Mouse (Mus musculus): ENCODE data around the gene Nmral1. TPM values are rescaled to one million over a fixed set of nuclear protein-coding genes. Genes with fewer than 3 reads are reported as not detected.
"Not testable (repeated sequence)": the region's sequence is repeated elsewhere in the genome, so short reads cannot be mapped to it uniquely, and the experiment has no call there.

The Nmral1 gene
- total RNA-seq (2014; fragmentation: Nextera tagmentation) (32.9 and 33.3 TPM in 2 replicates), total RNA-seq (2017) (33.8 and 34.8 TPM in 2 replicates), polyA plus RNA-seq (2012) (7.3 and 13.0 TPM in 2 replicates)

DNA sequence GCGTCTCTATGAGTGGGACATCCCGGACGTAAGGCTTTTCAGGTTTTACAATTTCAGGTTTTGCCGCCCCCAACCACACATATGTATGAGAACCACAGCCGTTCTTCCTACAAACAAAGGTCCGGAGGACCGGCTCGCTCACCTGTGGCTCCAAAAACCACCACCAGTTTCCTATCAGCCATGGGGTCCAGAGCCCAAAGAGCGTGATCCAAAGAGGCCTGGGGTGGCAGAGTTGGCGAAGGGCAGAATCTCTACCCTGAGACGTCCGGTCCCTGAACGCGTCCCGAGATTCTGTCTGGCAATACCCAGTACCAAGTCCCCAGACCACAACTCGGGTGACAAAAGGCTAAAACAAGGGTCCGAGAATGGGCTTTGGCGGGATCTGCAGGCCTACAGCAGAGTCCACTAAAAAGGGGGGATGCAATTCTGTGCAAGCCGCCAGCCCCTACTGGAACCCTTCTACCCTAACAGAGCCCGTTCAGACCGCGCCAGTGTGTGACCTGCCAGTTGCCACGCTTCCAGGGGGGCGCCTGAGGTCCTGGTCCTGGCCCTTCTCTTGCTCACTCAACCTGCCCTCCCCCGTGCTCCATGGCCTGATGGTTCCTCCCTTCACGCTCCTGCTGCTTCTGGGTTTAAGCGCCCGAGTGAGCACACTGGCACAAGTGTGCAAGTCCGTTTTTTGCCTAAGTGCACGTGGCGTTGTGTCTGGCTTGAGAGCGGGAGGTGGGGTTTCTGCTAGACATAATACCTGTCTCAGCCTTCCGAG is at the start of gene Nmral1:
TSS of gene Nmral1 (minus strand) at position 604 of the 766 bp plus-strand sequence.
- peak; percentile 78 for DNase-seq (ENCODE audit: low spot score)

DNA sequence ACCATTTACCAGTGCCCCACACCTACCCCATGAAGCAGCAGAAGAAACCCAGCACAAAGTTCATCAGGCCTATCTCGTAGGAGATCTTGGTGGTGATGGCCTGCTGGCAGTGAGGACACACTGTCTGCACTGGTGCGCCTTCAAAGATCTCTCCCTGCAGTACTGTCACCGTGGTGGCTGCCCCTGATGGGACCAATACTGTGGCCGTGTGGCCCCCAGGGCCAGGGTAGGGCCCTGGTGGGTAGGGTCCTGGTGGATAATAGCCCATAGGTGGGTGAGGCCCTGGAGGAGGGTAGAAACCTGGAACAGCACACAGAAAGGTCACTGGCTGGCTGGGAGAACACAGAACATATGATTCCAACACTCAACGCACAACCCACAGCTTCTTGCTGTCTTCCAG is 49.6 kb upstream of the Nmral1 start:
- DNase-seq (ENCODE audit: low spot score) (no peak), ATAC-seq (ENCODE audit: extremely low read depth, insufficient number of reproducible peaks, low FRiP score, poor library complexity, severe bottlenecking) (no peak)
- no peak overlapping the region for H3K4me3 ChIP-seq (ENCODE audit: low read depth, low read length)
- TF ChIP-seq GATA1 (IDR thresholded peaks at IDR 0.05; ENCODE audit: borderline replicate concordance, low read length) (no peak), TAL1 (conservative IDR thresholded peaks at IDR 0.05; ENCODE audit: low read depth, low read length) (no peak), POLR2AphosphoS5 (IDR thresholded peaks at IDR 0.05; ENCODE audit: insufficient replicate concordance, low read depth, low read length) (no peak)
- H3K36me3 ChIP-seq (replicated peaks), result peaks cover 80% of the 10 kb centered on the region
- H3K4me1 ChIP-seq (ENCODE audit: insufficient read depth, low read depth, low read length), result peaks cover 6% of the 10 kb centered on the region; the same call in 1 of the 2 replicates
- H3K27me3 ChIP-seq (ENCODE audit: insufficient read depth, low read length), result no peaks in the 10 kb centered on the region
- H3K9me3 ChIP-seq (replicated peaks), result no peaks in the 10 kb centered on the region

More for the DNA sequence above, at the start of gene Nmral1:
- peaks cover 35% of the 10 kb centered on the region for H3K4me1 ChIP-seq (ENCODE audit: insufficient read depth, low read depth, low read length)
- H3K27me3 ChIP-seq (ENCODE audit: insufficient read depth, low read length), result no peaks in the 10 kb centered on the region
- peak within 1 kb of the TSS; percentile 74 for H3K4me3 ChIP-seq (ENCODE audit: low read depth, low read length)
- ATAC-seq (ENCODE audit: extremely low read depth, insufficient number of reproducible peaks, low FRiP score, poor library complexity, severe bottlenecking), result peak; percentile 93
- no peak; the same call in 1 of the 2 replicates for TF ChIP-seq POLR2AphosphoS5 (IDR thresholded peaks at IDR 0.05; ENCODE audit: insufficient replicate concordance, low read depth, low read length)
- no peak for TF ChIP-seq CTCF (IDR thresholded peaks at IDR 0.05; ENCODE audit: low read depth, low read length)
- no peak for TF ChIP-seq GATA1 (IDR thresholded peaks at IDR 0.05; ENCODE audit: borderline replicate concordance, low read length)
- no peak for TF ChIP-seq TAL1 (conservative IDR thresholded peaks at IDR 0.05; ENCODE audit: low read depth, low read length)
- TF ChIP-seq GATA2 (IDR thresholded peaks at IDR 0.05; ENCODE audit: borderline replicate concordance, low read depth, low read length), result no peak
- peaks cover 30% of the 10 kb centered on the region for H3K36me3 ChIP-seq (replicated peaks)
- H3K9me3 ChIP-seq (replicated peaks), result no peaks in the 10 kb centered on the region

DNA sequence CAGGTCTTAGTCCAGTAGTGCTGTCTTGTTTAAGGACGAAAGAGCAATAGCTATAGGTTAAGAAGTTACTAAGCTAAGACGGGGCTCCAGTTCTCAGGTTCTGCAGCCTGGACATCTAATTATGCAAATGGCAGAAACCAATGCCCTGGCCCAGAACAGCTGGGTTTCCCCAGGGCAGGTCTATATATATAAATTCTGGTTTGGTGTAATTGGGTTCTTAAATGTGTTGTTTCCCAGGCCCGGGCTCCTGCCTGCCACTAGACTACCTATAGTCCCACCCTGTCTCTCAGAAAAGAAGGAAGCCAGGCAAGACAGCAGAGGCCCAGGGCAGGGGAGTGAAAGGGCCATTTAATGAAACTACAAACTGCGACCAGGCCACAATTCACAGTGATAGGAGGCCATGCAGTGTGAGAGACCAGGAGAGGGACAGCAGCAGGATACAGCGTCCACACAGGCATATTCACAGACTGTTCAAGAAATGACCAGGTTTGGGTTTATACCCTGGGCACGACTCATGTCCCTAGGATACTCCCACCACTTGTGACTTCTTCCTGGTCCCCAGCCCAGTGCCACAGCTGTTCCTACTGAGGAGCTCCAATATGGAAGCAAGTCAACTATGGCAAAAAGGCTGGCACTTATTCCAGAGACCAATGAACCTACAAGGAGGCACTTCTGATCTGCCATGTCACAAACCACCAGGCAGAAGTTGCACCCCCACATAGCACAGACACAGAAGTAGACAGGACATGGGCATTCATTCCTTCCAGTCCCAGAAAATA is 48.0 kb upstream of the Nmral1 start:
- Histone ChIP-seq H3K4me3 (ENCODE audit: low read depth, low read length) (no peak overlapping the region), H3K4me1 (ENCODE audit: insufficient read depth, low read depth, low read length) (no peaks in the 10 kb centered on the region), H3K36me3 (replicated peaks) (peaks cover 88% of the 10 kb centered on the region), H3K27me3 (ENCODE audit: insufficient read depth, low read length) (no peaks in the 10 kb centered on the region), H3K9me3 (replicated peaks) (no peaks in the 10 kb centered on the region)
- TF ChIP-seq GATA2 (IDR thresholded peaks at IDR 0.05; ENCODE audit: borderline replicate concordance, low read depth, low read length) (no peak), TAL1 (conservative IDR thresholded peaks at IDR 0.05; ENCODE audit: low read depth, low read length) (no peak), CTCF (IDR thresholded peaks at IDR 0.05; ENCODE audit: low read depth, low read length) (no peak), GATA1 (IDR thresholded peaks at IDR 0.05; ENCODE audit: borderline replicate concordance, low read length) (no peak), POLR2AphosphoS5 (IDR thresholded peaks at IDR 0.05; ENCODE audit: insufficient replicate concordance, low read depth, low read length) (no peak)
- no peak for ATAC-seq (ENCODE audit: extremely low read depth, insufficient number of reproducible peaks, low FRiP score, poor library complexity, severe bottlenecking)
- DNase-seq (ENCODE audit: low spot score), result no peak

DNA sequence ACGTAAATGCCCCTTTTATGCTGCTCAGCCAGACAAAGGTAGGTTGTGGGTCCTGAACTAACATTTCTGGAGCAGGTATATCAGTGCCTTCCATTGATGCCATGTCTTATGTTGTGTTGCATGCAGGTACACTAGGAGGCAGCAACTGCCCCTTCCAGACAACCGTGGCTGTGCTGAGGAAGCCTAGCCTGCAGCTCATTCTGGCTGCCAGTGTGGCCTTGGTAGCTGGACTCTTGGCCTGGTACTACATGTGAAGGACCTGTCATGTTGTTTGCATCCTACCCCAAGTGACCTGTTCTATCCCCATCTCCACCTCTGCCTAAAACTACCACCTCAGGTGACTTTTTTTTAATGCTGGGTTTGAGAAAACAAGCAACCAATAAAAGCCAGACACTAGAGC is 46.7 kb upstream of the Nmral1 start:
- H3K4me1 ChIP-seq (ENCODE audit: insufficient read depth, low read depth, low read length), result no peaks in the 10 kb centered on the region
- DNase-seq (ENCODE audit: low spot score) (no peak), ATAC-seq (ENCODE audit: extremely low read depth, insufficient number of reproducible peaks, low FRiP score, poor library complexity, severe bottlenecking) (no peak)
- H3K36me3 ChIP-seq (replicated peaks), result peaks cover 83% of the 10 kb centered on the region
- no peak overlapping the region for H3K4me3 ChIP-seq (ENCODE audit: low read depth, low read length)
- TF ChIP-seq POLR2AphosphoS5 (IDR thresholded peaks at IDR 0.05; ENCODE audit: insufficient replicate concordance, low read depth, low read length) (no peak), GATA1 (IDR thresholded peaks at IDR 0.05; ENCODE audit: borderline replicate concordance, low read length) (no peak), CTCF (IDR thresholded peaks at IDR 0.05; ENCODE audit: low read depth, low read length) (no peak), GATA2 (IDR thresholded peaks at IDR 0.05; ENCODE audit: borderline replicate concordance, low read depth, low read length) (no peak), TAL1 (conservative IDR thresholded peaks at IDR 0.05; ENCODE audit: low read depth, low read length) (no peak)
- H3K27me3 ChIP-seq (ENCODE audit: insufficient read depth, low read length), result no peaks in the 10 kb centered on the region
- no peaks in the 10 kb centered on the region for H3K9me3 ChIP-seq (replicated peaks)

DNA sequence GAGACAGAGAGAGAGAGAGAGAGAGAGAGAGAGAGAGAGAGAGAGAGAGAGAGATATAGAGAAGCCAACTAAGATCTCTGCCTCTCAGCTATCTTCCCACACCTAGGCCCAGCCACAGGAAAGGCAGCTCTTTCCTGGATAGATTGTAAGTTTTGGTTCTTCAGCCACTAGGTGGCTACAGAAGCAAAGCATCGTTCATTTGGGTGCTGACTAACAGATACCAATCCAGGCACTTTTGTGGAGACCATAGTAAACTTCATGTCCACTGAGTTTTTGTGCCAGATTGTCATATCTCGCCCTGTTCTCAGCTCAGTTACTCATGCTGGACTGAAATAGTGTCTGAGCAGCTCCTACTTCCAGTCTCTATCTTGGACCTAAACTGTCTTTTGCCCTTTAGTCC is 44.1 kb upstream of the Nmral1 start:
- DNase-seq (ENCODE audit: low spot score), result no peak
- no peak for ATAC-seq (ENCODE audit: extremely low read depth, insufficient number of reproducible peaks, low FRiP score, poor library complexity, severe bottlenecking)
- Histone ChIP-seq H3K27me3 (ENCODE audit: insufficient read depth, low read length) (no peaks in the 10 kb centered on the region), H3K36me3 (replicated peaks) (peaks cover 58% of the 10 kb centered on the region), H3K4me3 (ENCODE audit: low read depth, low read length) (no peak overlapping the region), H3K9me3 (replicated peaks) (no peaks in the 10 kb centered on the region), H3K4me1 (ENCODE audit: insufficient read depth, low read depth, low read length) (no peaks in the 10 kb centered on the region)
- TF ChIP-seq POLR2AphosphoS5 (IDR thresholded peaks at IDR 0.05; ENCODE audit: insufficient replicate concordance, low read depth, low read length) (no peak), TAL1 (conservative IDR thresholded peaks at IDR 0.05; ENCODE audit: low read depth, low read length) (no peak), CTCF (IDR thresholded peaks at IDR 0.05; ENCODE audit: low read depth, low read length) (no peak), GATA1 (IDR thresholded peaks at IDR 0.05; ENCODE audit: borderline replicate concordance, low read length) (no peak), GATA2 (IDR thresholded peaks at IDR 0.05; ENCODE audit: borderline replicate concordance, low read depth, low read length) (no peak)

DNA sequence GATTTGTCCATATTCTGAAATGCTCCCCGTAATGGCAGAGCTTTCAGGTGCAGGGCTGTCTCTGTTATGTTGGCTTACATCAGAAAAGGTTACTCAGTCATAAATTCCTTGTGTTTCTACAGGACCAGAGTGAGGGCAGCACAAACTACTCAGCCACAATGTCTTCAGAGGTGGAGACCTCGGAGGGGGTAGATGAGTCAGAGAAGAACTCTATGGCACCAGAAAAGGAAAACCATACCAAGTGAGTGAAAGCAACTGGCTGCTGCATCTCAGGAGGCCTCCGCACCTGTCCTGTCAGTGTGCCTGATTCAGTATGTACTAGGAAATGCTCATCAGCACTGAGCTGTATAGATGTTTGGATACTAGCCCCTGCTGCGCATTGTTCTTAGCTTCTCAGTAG is 43.3 kb upstream of the Nmral1 start:
- Histone ChIP-seq H3K4me1 (ENCODE audit: insufficient read depth, low read depth, low read length) (no peaks in the 10 kb centered on the region), H3K36me3 (replicated peaks) (peaks cover 50% of the 10 kb centered on the region), H3K27me3 (ENCODE audit: insufficient read depth, low read length) (no peaks in the 10 kb centered on the region), H3K4me3 (ENCODE audit: low read depth, low read length) (no peak overlapping the region), H3K9me3 (replicated peaks) (no peaks in the 10 kb centered on the region)
- DNase-seq (ENCODE audit: low spot score) (no peak), ATAC-seq (ENCODE audit: extremely low read depth, insufficient number of reproducible peaks, low FRiP score, poor library complexity, severe bottlenecking) (no peak)
- TF ChIP-seq CTCF (IDR thresholded peaks at IDR 0.05; ENCODE audit: low read depth, low read length), result no peak
- TF ChIP-seq POLR2AphosphoS5 (IDR thresholded peaks at IDR 0.05; ENCODE audit: insufficient replicate concordance, low read depth, low read length), result no peak
- TF ChIP-seq GATA2 (IDR thresholded peaks at IDR 0.05; ENCODE audit: borderline replicate concordance, low read depth, low read length), result no peak
- no peak for TF ChIP-seq TAL1 (conservative IDR thresholded peaks at IDR 0.05; ENCODE audit: low read depth, low read length)
- TF ChIP-seq GATA1 (IDR thresholded peaks at IDR 0.05; ENCODE audit: borderline replicate concordance, low read length), result no peak

DNA sequence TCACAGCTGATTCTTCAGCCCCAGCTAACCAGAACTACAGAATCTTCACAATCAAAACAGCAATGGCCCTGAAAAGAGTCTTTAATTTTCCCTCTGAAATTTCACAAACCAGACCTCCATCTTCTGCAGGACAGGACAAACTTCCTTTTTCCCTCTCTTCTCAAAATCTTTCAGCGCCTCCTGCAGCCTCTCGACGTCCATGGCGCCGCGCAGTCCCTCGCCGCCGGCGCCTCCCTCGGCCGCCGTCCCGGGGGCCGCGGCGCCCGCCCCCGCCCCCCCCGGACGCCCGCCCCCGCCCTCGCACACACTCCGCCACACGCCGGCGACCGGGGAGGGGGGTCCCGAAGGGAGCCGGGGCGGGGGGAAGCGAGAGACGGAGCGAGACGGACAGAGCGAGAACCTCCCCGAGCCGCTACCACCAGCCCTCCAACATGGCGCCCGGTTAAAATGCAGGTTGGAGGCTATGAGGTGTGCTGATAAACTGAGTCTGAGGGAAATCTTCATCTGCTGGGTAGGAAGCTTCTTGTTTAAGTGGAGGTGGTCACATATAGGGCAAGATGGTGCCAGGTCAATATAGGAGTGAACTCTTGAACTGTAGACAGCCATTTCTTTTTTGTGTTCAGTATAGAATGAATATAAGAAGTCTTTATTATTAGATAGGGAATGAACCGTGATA is 37.6 kb upstream of the Nmral1 start:
- not testable (repeated sequence) for H3K4me3 ChIP-seq (ENCODE audit: low read depth, low read length); H3K36me3 ChIP-seq (replicated peaks); ATAC-seq (ENCODE audit: extremely low read depth, insufficient number of reproducible peaks, low FRiP score, poor library complexity, severe bottlenecking); H3K4me1 ChIP-seq (ENCODE audit: insufficient read depth, low read depth, low read length); H3K27me3 ChIP-seq (ENCODE audit: insufficient read depth, low read length); DNase-seq (ENCODE audit: low spot score); H3K9me3 ChIP-seq (replicated peaks)

Measured in G1E (cell line).